In the genomic region with DNA sequence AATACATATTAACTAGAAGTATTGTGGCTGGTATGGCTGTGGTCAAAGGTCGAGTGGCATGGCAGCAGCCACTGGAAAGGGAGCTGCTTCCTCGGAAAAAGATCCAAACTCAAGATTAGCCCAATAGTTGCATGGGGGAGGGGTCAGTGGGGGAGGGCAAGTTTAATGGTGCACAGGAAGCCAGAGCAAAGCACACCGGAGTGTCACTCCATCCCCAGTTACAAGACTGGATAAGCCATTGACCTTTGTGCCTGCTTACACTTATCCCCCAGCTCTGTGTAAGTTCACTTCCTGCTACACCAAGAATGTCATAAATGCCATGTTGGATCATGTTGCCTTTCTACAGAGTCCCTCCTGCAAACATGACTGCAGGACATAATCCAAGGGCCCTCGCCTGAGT, we compare ENCODE assay signal across 13 mouse cellular contexts. TPM values are rescaled to one million over a fixed set of nuclear protein-coding genes. Genes with fewer than 3 reads are reported as not detected.
DNase-seq lines count a peak whose midpoint lies in the region; ATAC-seq and TF ChIP-seq lines count a peak whose summit lies in the region.
"Had no signal": no experiment of that assay in that cellular context is flagged by ENCODE, and none has a peak within 500 bp of the region (broad histone marks: within the 10 kb centered on the region; RNA-seq: fewer than 3 reads in every experiment).

No protein-coding gene starts in this region.

- peaks cover 13% of the 10 kb centered on the region for H3K36me3 ChIP-seq in intestine, embryonic 15.5 days
- peaks cover 3% of the 10 kb centered on the region for H3K36me3 ChIP-seq in liver, postnatal 0 days (replicated peaks; ENCODE audit: insufficient read depth, low read length)
- peaks cover 37% of the 10 kb centered on the region for H3K36me3 ChIP-seq in forebrain, postnatal 0 days (ENCODE audit: insufficient read depth)

- H3K4me3 ChIP-seq in intestine, embryonic 15.5 days (replicated peaks) = no peak overlapping the region
- H3K4me3 ChIP-seq in liver, postnatal 0 days (ENCODE audit: low read depth, low read length) = no peak overlapping the region
- H3K4me3 ChIP-seq in forebrain, postnatal 0 days (ENCODE audit: low read depth, low read length) = no peak overlapping the region
- H3K4me3 ChIP-seq: erythroblast, embryonic 14.5 days; megakaryocyte, embryonic 14.5 days had no signal

- H3K4me1 ChIP-seq in intestine, embryonic 15.5 days (replicated peaks) = peaks cover 24% of the 10 kb centered on the region
- peaks cover 24% of the 10 kb centered on the region for H3K4me1 ChIP-seq in liver, postnatal 0 days (ENCODE audit: insufficient read depth)
- peaks cover 20% of the 10 kb centered on the region; the same call in 1 of the 2 replicates for H3K4me1 ChIP-seq in forebrain, postnatal 0 days (ENCODE audit: insufficient read depth)

- peak; percentile 87 for ATAC-seq in intestine, embryonic 15.5 days
- peak; percentile 33; the same call in 1 of the 2 replicates for ATAC-seq in liver, postnatal 0 days
- no peak for ATAC-seq in forebrain, postnatal 0 days

- H3K9me3 ChIP-seq in intestine, embryonic 15.5 days = no peaks in the 10 kb centered on the region
- no peaks in the 10 kb centered on the region for H3K9me3 ChIP-seq in liver, postnatal 0 days (ENCODE audit: low read length)
- no peaks in the 10 kb centered on the region for H3K9me3 ChIP-seq in forebrain, postnatal 0 days (ENCODE audit: low read length)
- H3K9me3 ChIP-seq: megakaryocyte, embryonic 14.5 days had no signal

- TF ChIP-seq EP300 in liver, postnatal 0 days (IDR thresholded peaks at IDR 0.05; ENCODE audit: low read depth) = no peak

- H3K27ac ChIP-seq in intestine, embryonic 15.5 days = peak overlapping the region; percentile 60
- H3K27ac ChIP-seq in liver, postnatal 0 days (ENCODE audit: low read depth) = peak overlapping the region; percentile 22; the same call in 1 of the 2 replicates
- no peak overlapping the region for H3K27ac ChIP-seq in forebrain, postnatal 0 days (ENCODE audit: low read depth, low read length)

- no peak for TF ChIP-seq CTCF in liver, postnatal 0 days (IDR thresholded peaks at IDR 0.05; ENCODE audit: low read depth)
- no peak for TF ChIP-seq CTCF in forebrain, postnatal 0 days (IDR thresholded peaks at IDR 0.05; ENCODE audit: low read depth)

- H3K9ac ChIP-seq in intestine, embryonic 15.5 days = no peak overlapping the region
- no peak overlapping the region for H3K9ac ChIP-seq in liver, postnatal 0 days (replicated peaks)
- H3K9ac ChIP-seq in forebrain, postnatal 0 days = no peak overlapping the region

- H3K4me2 ChIP-seq in intestine, embryonic 15.5 days (replicated peaks) = no peak overlapping the region
- peak overlapping the region; percentile 38 for H3K4me2 ChIP-seq in liver, postnatal 0 days (ENCODE audit: low read depth, low read length)
- no peak overlapping the region for H3K4me2 ChIP-seq in forebrain, postnatal 0 days (ENCODE audit: low read depth)

- H3K27me3 ChIP-seq in intestine, embryonic 15.5 days (replicated peaks) = no peaks in the 10 kb centered on the region
- no peaks in the 10 kb centered on the region for H3K27me3 ChIP-seq in liver, postnatal 0 days (ENCODE audit: insufficient read depth, low read length)
- no peaks in the 10 kb centered on the region for H3K27me3 ChIP-seq in forebrain, postnatal 0 days (ENCODE audit: insufficient read depth, low read length)
- H3K27me3 ChIP-seq: megakaryocyte, embryonic 14.5 days had no signal

- 39% methylated on average over 4 of the region's 4 CpGs for WGBS in intestine, embryonic 15.5 days
- WGBS in liver, postnatal 0 days (ENCODE audit: insufficient replicate concordance) = 40% methylated on average over 4 of the region's 4 CpGs
- 72% methylated on average over 4 of the region's 4 CpGs for WGBS in forebrain, postnatal 0 days

- DNase-seq in embryo, embryonic 10.5 days (ENCODE audit: low spot score) = peak; percentile 49
- peak; percentile 23 to 52 for DNase-seq in kidney, postnatal 4 days
- peak; percentile 39 for DNase-seq in liver, postnatal 0 days
- no peak for DNase-seq in adrenal gland, adult 2 months
- no peak for DNase-seq in cerebellum, postnatal 14 days
- DNase-seq in forebrain, postnatal 0 days = no peak
- DNase-seq in c-Kit-positive CD71-positive TER-119-positive erythroid progenitor cells, embryonic 14.5 days (ENCODE audit: low spot score) = no peak
- DNase-seq: adrenal gland, postnatal 25 days; lung, adult 2 months; thymus, adult 2 months had no signal

RNA-seq across cellular contexts. Expression of a gene that starts 11.2 kb away (rescaled TPM):
- 58.9 and 69.4 TPM in 2 replicates for polyA plus RNA-seq in intestine, embryonic 15.5 days (2015; fragmentation: Nextera tagmentation; extraction: Ambion mirVana)
- polyA plus RNA-seq in liver, postnatal 0 days (2015; fragmentation: Nextera tagmentation; extraction: Ambion mirVana) = 12.1 and 13.6 TPM in 2 replicates
- total RNA-seq in adrenal gland, adult 2 months (2021) = 10 to 100 TPM; 36.7 to 36.9 TPM
- polyA plus RNA-seq in adrenal gland, adult 2 months (2012; rRNA removed) = 0.57 and 0.83 TPM in 2 replicates
- total RNA-seq in forebrain, postnatal 0 days (2014; rRNA removed) = 78.8 and 103 TPM in 2 replicates
- polyA plus RNA-seq in forebrain, postnatal 0 days (2015; fragmentation: Nextera tagmentation; extraction: Ambion mirVana) = 62.3 and 72.7 TPM in 2 replicates
- polyA plus RNA-seq: erythroblast, embryonic 14.5 days had no signal

Comparison
In these comparisons a context has a peak if more than half of its experiments do, and no peak if none do; other contexts are left out.
1. DNase-seq: peak in embryo, embryonic 10.5 days (single experiment), kidney, postnatal 4 days (2 of 2) and liver, postnatal 0 days (single experiment); none in adrenal gland, adult 2 months (single experiment), cerebellum, postnatal 14 days (0 of 2), forebrain, postnatal 0 days (single experiment) and c-Kit-positive CD71-positive TER-119-positive erythroid progenitor cells, embryonic 14.5 days (single experiment).